ENCODE assay signal across 8 mouse cellular contexts in genomic region chr7:19332709-19333352, GRCm38 (mm10). TPM values are rescaled to one million over a fixed set of nuclear protein-coding genes. Genes with fewer than 3 reads are reported as not detected.
DNase-seq lines count a peak whose midpoint lies in the region; ATAC-seq and TF ChIP-seq lines count a peak whose summit lies in the region.

No protein-coding gene starts in this region.

- H3K27me3 ChIP-seq in E14TG2a.4 (ENCODE audit: insufficient read depth, low read length) = peaks cover 28% of the 10 kb centered on the region
- no peaks in the 10 kb centered on the region for H3K27me3 ChIP-seq in forebrain, embryonic 16.5 days (replicated peaks; ENCODE audit: control insufficient read depth, insufficient read depth, low read length)
- no peaks in the 10 kb centered on the region for H3K27me3 ChIP-seq in neural tube, embryonic 14.5 days (ENCODE audit: control insufficient read depth, insufficient read depth, low read length)

- H3K4me2 ChIP-seq in forebrain, embryonic 16.5 days (ENCODE audit: low read length) = peak overlapping the region; percentile 93
- peak overlapping the region; percentile 69 for H3K4me2 ChIP-seq in neural tube, embryonic 14.5 days (ENCODE audit: low read depth, low read length)

- H3K4me1 ChIP-seq in E14TG2a.4 (replicated peaks; ENCODE audit: low read depth, low read length) = peaks cover 21% of the 10 kb centered on the region
- H3K4me1 ChIP-seq in forebrain, embryonic 16.5 days (replicated peaks; ENCODE audit: control insufficient read depth, insufficient read depth, low read length) = peaks cover 9% of the 10 kb centered on the region
- H3K4me1 ChIP-seq in neural tube, embryonic 14.5 days (ENCODE audit: control insufficient read depth, insufficient read depth, low read length) = peaks cover 4% of the 10 kb centered on the region

- WGBS in forebrain, embryonic 16.5 days = under 1% methylated on average over 52 of the region's 52 CpGs
- under 1% methylated on average over 52 of the region's 52 CpGs for WGBS in neural tube, embryonic 14.5 days

- peak; percentile 75 for ATAC-seq in forebrain, embryonic 16.5 days
- ATAC-seq in neural tube, embryonic 14.5 days (ENCODE audit: low read depth) = peak; percentile 50

- H3K36me3 ChIP-seq in E14TG2a.4 (ENCODE audit: insufficient read depth, low read length) = no peaks in the 10 kb centered on the region
- H3K36me3 ChIP-seq in forebrain, embryonic 16.5 days (ENCODE audit: control insufficient read depth, insufficient read depth) = no peaks in the 10 kb centered on the region
- H3K36me3 ChIP-seq in neural tube, embryonic 14.5 days (ENCODE audit: control insufficient read depth, insufficient read depth, low read length) = no peaks in the 10 kb centered on the region

- peak overlapping the region; percentile 92 for H3K9ac ChIP-seq in forebrain, embryonic 16.5 days (replicated peaks; ENCODE audit: low read depth, low read length)
- H3K9ac ChIP-seq in neural tube, embryonic 14.5 days (replicated peaks; ENCODE audit: low read depth, low read length) = peak overlapping the region; percentile 92

- intact Hi-C loops in heart, postnatal 25 days (cut with DNase I) = no loop called here

- peak overlapping the region; percentile 83 for H3K4me3 ChIP-seq in E14TG2a.4 (replicated peaks; ENCODE audit: low read length)
- H3K4me3 ChIP-seq in forebrain, embryonic 16.5 days (replicated peaks; ENCODE audit: low read length) = peak overlapping the region; percentile 71
- H3K4me3 ChIP-seq in layer of hippocampus, adult 2 months = peak overlapping the region; percentile 78
- peak overlapping the region; percentile 61 for H3K4me3 ChIP-seq in neural tube, embryonic 14.5 days (ENCODE audit: low read depth, low read length)

- TF ChIP-seq CTCF in E14TG2a.4 (conservative IDR thresholded peaks at IDR 0.05; ENCODE audit: low read length) = no peak
- TF ChIP-seq CTCF in layer of hippocampus, adult 2 months (conservative IDR thresholded peaks at IDR 0.05) = no peak

- peak overlapping the region; percentile 78 for H3K27ac ChIP-seq in forebrain, embryonic 16.5 days (ENCODE audit: low read length)
- H3K27ac ChIP-seq in layer of hippocampus, adult 2 months = peak overlapping the region; percentile 95
- peak overlapping the region; percentile 78 for H3K27ac ChIP-seq in neural tube, embryonic 14.5 days (ENCODE audit: low read depth, low read length)

- H3K9me3 ChIP-seq in E14TG2a.4 (ENCODE audit: low read length) = no peaks in the 10 kb centered on the region
- no peaks in the 10 kb centered on the region for H3K9me3 ChIP-seq in forebrain, embryonic 16.5 days (ENCODE audit: control insufficient read depth, low read length)
- no peaks in the 10 kb centered on the region for H3K9me3 ChIP-seq in neural tube, embryonic 14.5 days (ENCODE audit: control insufficient read depth, low read length)

- peak; percentile 73 for DNase-seq in cerebellum, adult 11-12 months
- DNase-seq in heart, postnatal 25 days (ENCODE audit: low spot score) = peak; percentile 74
- DNase-seq in layer of hippocampus, adult 2 months (ENCODE audit: low spot score in 2 of 2) = peak; percentile 85 to 86
- peak; percentile 73 to 81 for DNase-seq in lung, adult 18-20 months
- peak; percentile 24 to 42 for DNase-seq in thymus, adult 18-20 months

RNA-seq across cellular contexts. Expression of gene Ercc1, which starts 11.7 kb away (rescaled TPM):
- polyA plus RNA-seq in forebrain, embryonic 16.5 days (2015; fragmentation: Nextera tagmentation; extraction: Ambion mirVana) = 79.3 and 85.9 TPM in 2 replicates
- total RNA-seq in heart, postnatal 25 days (2021) = 10 to 100 TPM; 40.7 to 45.1 TPM
- 10 to 100 TPM; 51.7 to 51.9 TPM for total RNA-seq in layer of hippocampus, adult 2 months (2021)
- polyA plus RNA-seq in neural tube, embryonic 14.5 days (2014; fragmentation: Nextera tagmentation; extraction: Ambion mirVana) = 90.4 and 98.9 TPM in 2 replicates

RNA-seq across cellular contexts. Expression of gene Fosb, which starts 23.0 kb away (rescaled TPM):
- 0.05 and 0.10 TPM in 2 replicates for polyA plus RNA-seq in forebrain, embryonic 16.5 days (2015; fragmentation: Nextera tagmentation; extraction: Ambion mirVana)
- total RNA-seq in heart, postnatal 25 days (2021) = under 1 TPM; 0.59 to 0.81 TPM
- total RNA-seq in layer of hippocampus, adult 2 months (2021) = 10 to 100 TPM; 12.8 to 14.1 TPM
- polyA plus RNA-seq in neural tube, embryonic 14.5 days (2014; fragmentation: Nextera tagmentation; extraction: Ambion mirVana) = not detected in 2 replicates

RNA-seq across cellular contexts. Expression of gene Cd3eap, which starts 26.5 kb away (rescaled TPM):
- 23.1 and 26.4 TPM in 2 replicates for polyA plus RNA-seq in forebrain, embryonic 16.5 days (2015; fragmentation: Nextera tagmentation; extraction: Ambion mirVana)
- total RNA-seq in heart, postnatal 25 days (2021) = 1 to 10 TPM; 9.1 to 9.7 TPM
- 10 to 100 TPM; 18.1 to 19.5 TPM for total RNA-seq in layer of hippocampus, adult 2 months (2021)
- polyA plus RNA-seq in neural tube, embryonic 14.5 days (2014; fragmentation: Nextera tagmentation; extraction: Ambion mirVana) = 19.1 and 21.5 TPM in 2 replicates

RNA-seq across cellular contexts. Expression of gene Ppp1r13l, which starts 26.7 kb away (rescaled TPM):
- 3.0 and 3.6 TPM in 2 replicates for polyA plus RNA-seq in forebrain, embryonic 16.5 days (2015; fragmentation: Nextera tagmentation; extraction: Ambion mirVana)
- 10 to 100 TPM; 36.5 to 40.5 TPM for total RNA-seq in heart, postnatal 25 days (2021)
- total RNA-seq in layer of hippocampus, adult 2 months (2021) = 1 to 10 TPM; 6.1 to 6.9 TPM
- polyA plus RNA-seq in neural tube, embryonic 14.5 days (2014; fragmentation: Nextera tagmentation; extraction: Ambion mirVana) = 1.4 and 1.7 TPM in 2 replicates

RNA-seq across cellular contexts. Expression of gene Ercc2, which starts 49.0 kb away (rescaled TPM):
- 25.3 and 28.5 TPM in 2 replicates for polyA plus RNA-seq in forebrain, embryonic 16.5 days (2015; fragmentation: Nextera tagmentation; extraction: Ambion mirVana)
- total RNA-seq in heart, postnatal 25 days (2021) = 10 to 100 TPM; 10.8 to 12.6 TPM
- 10 to 100 TPM; 36.4 to 36.5 TPM for total RNA-seq in layer of hippocampus, adult 2 months (2021)
- polyA plus RNA-seq in neural tube, embryonic 14.5 days (2014; fragmentation: Nextera tagmentation; extraction: Ambion mirVana) = 11.4 TPM in 2 replicates

Comparison
In these comparisons a context has a peak if more than half of its experiments do, and no peak if none do; other contexts are left out.
1. Peak in every context shown above with its lines: DNase-seq, ATAC-seq, H3K4me3 ChIP-seq and H3K27ac ChIP-seq.
2. DNase-seq: peak in every context shown above with its lines; median percentile 86 in layer of hippocampus, adult 2 months; 77 in lung, adult 18-20 months; 74 in heart, postnatal 25 days; 73 in cerebellum, adult 11-12 months; 33 in thymus, adult 18-20 months.
3. RNA of gene Fosb, which starts 23.0 kb away (total RNA-seq): 12.8 to 14.1 TPM in layer of hippocampus, adult 2 months; 0.59 to 0.81 TPM in heart, postnatal 25 days; every median in the first group is over 4 times any median in the second.